Mouse (Mus musculus) hindbrain, embryonic 16.5 days (tissue): Measurements from ENCODE around the gene Med28. TPM values are rescaled to one million over a fixed set of nuclear protein-coding genes. Genes with fewer than 3 reads are reported as not detected.

Experiments
- ATAC-seq: fragments of 200-750 bp; cut with Nextera tagmentation; 2 replicates; pipeline ENCODE4 v1.8.0; 2017; ENCODE audit warnings: moderate TSS enrichment, moderate library complexity
- H3K27ac ChIP-seq: fragments of 300-500 bp; sonication (generic); 2 replicates; pipeline ENCODE4 v1.5.1; 2014; ENCODE audit warnings: low read depth, mild to moderate bottlenecking, control low read depth, low read length, moderate library complexity
- H3K27me3 ChIP-seq: fragments of 300-500 bp; sonication (generic); replicated peaks from 2 replicates; pipeline ENCODE4 v1.6.1; 2014; ENCODE audit warnings: low read length; ENCODE audit not compliant: control insufficient read depth, insufficient read depth
- H3K36me3 ChIP-seq: fragments of 300-500 bp; sonication (generic); 2 replicates; pipeline ENCODE4 v1.6.1; 2014; ENCODE audit warnings: mild to moderate bottlenecking, low read length, moderate library complexity, mixed read lengths; ENCODE audit not compliant: control insufficient read depth, insufficient read depth
- H3K4me1 ChIP-seq: fragments of 300-500 bp; sonication (generic); 2 replicates; pipeline ENCODE4 v1.6.1; 2014; ENCODE audit warnings: low read depth, low read length; ENCODE audit not compliant: control insufficient read depth, insufficient read depth
- H3K4me2 ChIP-seq: fragments of 300-500 bp; sonication (generic); 2 replicates; pipeline ENCODE4 v1.6.1; 2014; ENCODE audit warnings: mild to moderate bottlenecking, low read length, control low read depth, moderate library complexity
- H3K4me3 ChIP-seq: fragments of 300-500 bp; sonication (generic); 2 replicates; pipeline ENCODE4 v1.5.1; 2014; ENCODE audit warnings: mild to moderate bottlenecking, low read length, control low read depth, moderate library complexity
- H3K9ac ChIP-seq: fragments of 300-500 bp; sonication (generic); 2 replicates; pipeline ENCODE4 v1.6.1; 2014; ENCODE audit warnings: low read depth, mild to moderate bottlenecking, control low read depth, low read length, moderate library complexity
- H3K9me3 ChIP-seq: fragments of 300-500 bp; sonication (generic); 2 replicates; pipeline ENCODE4 v1.6.1; 2014; ENCODE audit warnings: mild to moderate bottlenecking, low read length, moderate library complexity; ENCODE audit not compliant: control insufficient read depth
- WGBS: fragments of 180-500 bp; shearing (Covaris S2); extraction: QIAGEN DNeasy Blood & Tissue Kit; methylation state at CpG from one replicate; pipeline ENCODE4 v1.1.7; 2014; 5-methylcytosine and 5-hydroxymethylcytosine counted together
- polyA plus RNA-seq: library from polyadenylated mRNA; unstranded; fragments of >200 nt; fragmentation: Nextera tagmentation; extraction: Ambion mirVana; gene quantifications from 2 replicates; pipeline ENCODE4 v1.2.1, GENCODE M21; 2015

Med28 gene
- polyA plus RNA-seq, 1 experiment from 2014 or later = 250 TPM

DNA sequence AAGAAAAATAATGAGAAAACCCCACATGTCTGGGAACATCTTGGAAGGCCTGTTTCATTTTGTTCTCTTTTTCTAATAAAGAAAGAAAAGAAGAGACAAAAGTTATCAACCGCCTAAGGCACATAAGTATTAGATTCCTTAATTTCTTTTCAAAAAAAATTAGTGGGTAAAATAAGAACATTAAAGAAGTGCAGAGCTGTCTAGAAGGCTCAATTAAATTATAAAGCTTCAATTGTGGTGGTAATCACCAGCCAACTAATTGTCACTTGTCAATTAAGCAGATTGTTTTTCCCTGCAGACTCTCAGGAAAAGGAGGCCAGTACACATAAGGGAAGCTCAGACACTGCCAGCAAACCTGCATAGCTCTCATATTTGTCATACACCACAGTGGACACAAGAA is 45.8 kb downstream of the Med28 start:
- Histone ChIP-seq H3K4me1 (no peaks in the 10 kb centered on the region), H3K27me3 (no peaks in the 10 kb centered on the region), H3K9ac (no peak overlapping the region), H3K4me3 (no peak overlapping the region), H3K9me3 (no peaks in the 10 kb centered on the region), H3K4me2 (no peak overlapping the region), H3K36me3 (no peaks in the 10 kb centered on the region; the same call in 1 of the 2 replicates), H3K27ac (no peak overlapping the region)
- 80% methylated on average over 1 of the region's 1 CpGs for WGBS
- no peak for ATAC-seq

DNA sequence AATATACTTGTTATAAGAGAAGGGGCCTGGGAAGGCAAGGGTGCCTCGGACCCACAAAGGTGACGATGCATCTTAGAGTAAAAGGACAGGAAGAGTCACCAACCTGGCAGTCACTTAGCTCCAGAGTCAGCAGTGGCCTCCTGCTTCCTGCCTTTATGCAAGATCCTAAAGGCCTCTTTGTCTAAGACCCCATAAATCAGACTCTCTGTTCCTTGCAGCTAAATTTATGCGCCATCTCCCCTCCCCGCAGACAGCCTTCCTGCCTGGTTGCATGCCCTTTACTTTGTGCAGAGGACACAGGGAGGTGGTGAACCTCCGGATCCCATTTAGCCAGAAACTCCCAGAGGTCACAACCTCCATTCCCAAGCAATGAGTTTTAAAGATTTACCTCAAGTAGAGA is 52.8 kb downstream of the Med28 start:
- no peak overlapping the region for H3K4me3 ChIP-seq
- no peak for ATAC-seq
- H3K36me3 ChIP-seq = no peaks in the 10 kb centered on the region
- WGBS = 35% methylated on average over 5 of the region's 5 CpGs
- no peak overlapping the region for H3K4me2 ChIP-seq
- H3K9ac ChIP-seq = no peak overlapping the region
- no peaks in the 10 kb centered on the region for H3K27me3 ChIP-seq
- H3K9me3 ChIP-seq = no peaks in the 10 kb centered on the region
- no peaks in the 10 kb centered on the region for H3K4me1 ChIP-seq
- no peak overlapping the region for H3K27ac ChIP-seq

DNA sequence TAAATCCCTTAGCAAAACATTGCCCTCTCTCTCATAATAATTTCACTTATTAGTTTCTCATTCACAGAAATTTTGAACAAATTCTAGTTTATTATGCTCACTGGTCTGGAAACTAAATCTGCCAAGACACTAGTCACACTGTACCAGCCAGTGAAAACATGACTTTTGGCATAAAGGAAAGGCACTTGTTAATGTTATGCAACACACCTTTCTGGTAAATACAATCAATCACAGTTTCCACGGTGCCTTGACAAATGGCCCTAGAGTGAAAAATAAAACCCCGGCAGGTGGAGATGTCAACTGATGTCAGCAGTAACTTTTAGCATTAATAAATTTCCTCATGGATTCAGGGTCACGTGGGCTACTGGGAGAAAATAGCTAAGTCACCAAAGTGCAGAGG is 56.7 kb downstream of the Med28 start:
- H3K4me1 ChIP-seq = no peaks in the 10 kb centered on the region
- H3K9me3 ChIP-seq = no peaks in the 10 kb centered on the region
- H3K4me3 ChIP-seq = no peak overlapping the region
- H3K4me2 ChIP-seq = no peak overlapping the region
- no peaks in the 10 kb centered on the region for H3K36me3 ChIP-seq
- H3K27ac ChIP-seq = no peak overlapping the region
- no peaks in the 10 kb centered on the region for H3K27me3 ChIP-seq
- no peak overlapping the region for H3K9ac ChIP-seq
- 70% methylated on average over 3 of the region's 3 CpGs for WGBS
- ATAC-seq = no peak

DNA sequence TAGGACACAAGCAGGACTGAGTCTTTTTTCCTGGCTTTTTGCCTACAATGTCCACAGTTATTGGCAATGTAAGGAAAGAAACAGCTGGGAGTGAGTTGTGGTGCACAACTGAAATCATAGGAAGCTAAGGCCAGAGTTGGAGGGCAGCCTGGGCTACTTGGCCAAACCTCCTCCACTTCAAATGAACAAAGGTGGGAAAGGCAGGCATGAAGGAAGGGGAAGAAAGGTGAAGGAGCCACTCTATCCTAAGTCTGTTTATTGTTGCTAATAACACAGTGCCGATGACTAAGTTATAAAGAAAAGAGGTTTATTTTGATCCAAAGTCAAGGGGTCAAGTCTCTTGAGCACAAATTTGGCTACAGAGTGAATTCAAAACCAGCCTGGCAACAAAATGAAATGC is 57.3 kb downstream of the Med28 start:
- Histone ChIP-seq H3K4me2 (no peak overlapping the region), H3K4me1 (no peaks in the 10 kb centered on the region), H3K9me3 (no peaks in the 10 kb centered on the region), H3K27me3 (no peaks in the 10 kb centered on the region), H3K9ac (no peak overlapping the region), H3K36me3 (no peaks in the 10 kb centered on the region), H3K4me3 (no peak overlapping the region), H3K27ac (no peak overlapping the region)
- 83% methylated on average over 1 of the region's 1 CpGs for WGBS
- no peak for ATAC-seq

Other genes with a start within 250 kb of the Med28 start
- gene Qdpr, start 70.0 kb upstream of the Med28 start, polyA plus RNA-seq = 141 and 154 TPM in 2 replicates
- 0.28 and 0.40 TPM in 2 replicates for gene Clrn2, start 66.5 kb upstream of the Med28 start, polyA plus RNA-seq
- gene Lap3, start 26.9 kb upstream of the Med28 start, polyA plus RNA-seq = 33.1 and 34.2 TPM in 2 replicates
- gene Fam184b, start 119.4 kb downstream of the Med28 start, polyA plus RNA-seq = 13.3 and 14.5 TPM in 2 replicates
- 7.4 and 9.4 TPM in 2 replicates for gene Ncapg, start 149.7 kb downstream of the Med28 start, polyA plus RNA-seq